Mouse (Mus musculus): Measurements from ENCODE around the gene Ercc6.

Ercc6 gene

DNA sequence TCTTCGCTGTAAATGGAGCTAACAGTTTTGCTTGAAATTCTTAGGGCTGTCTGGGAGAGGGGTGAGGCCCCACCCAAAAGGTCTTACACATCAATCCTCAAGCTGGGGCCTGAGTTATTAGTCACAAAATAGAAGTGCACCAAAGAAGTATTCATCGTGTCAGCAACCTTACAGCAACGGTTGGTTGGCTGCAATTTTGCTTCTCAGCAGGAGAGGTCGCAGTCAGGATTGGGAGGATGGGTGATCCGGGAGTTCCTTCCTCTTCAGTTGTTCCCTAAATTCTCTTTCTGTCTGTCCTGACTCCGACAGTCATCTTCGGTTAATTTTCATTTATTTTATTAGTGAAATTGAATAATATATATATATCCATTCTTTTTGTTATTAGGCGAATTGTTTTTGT lies 59.2 kb downstream of the Ercc6 start:
- no peak for DNase-seq (ENCODE audit: low spot score in 2 of 2)

DNA sequence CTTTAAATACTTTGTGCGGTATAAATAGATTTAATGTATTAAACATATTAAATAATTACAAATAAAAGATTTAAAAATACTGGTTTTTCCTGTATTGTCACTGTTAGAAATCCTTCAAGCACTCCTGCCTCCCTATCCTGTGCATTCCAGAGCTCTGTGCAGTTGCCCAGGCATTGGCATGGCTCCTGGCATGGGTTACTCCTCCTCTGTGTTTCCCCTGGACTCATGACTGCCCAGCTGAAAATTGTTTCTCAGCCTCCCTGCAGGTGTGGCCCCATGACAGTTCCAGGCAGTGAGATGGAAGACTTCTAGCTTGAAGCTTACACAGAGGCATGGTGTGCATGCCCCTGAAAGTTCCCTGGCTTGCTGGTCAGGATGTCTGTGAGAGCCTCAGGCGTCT lies 65.1 kb downstream of the Ercc6 start:
- DNase-seq (ENCODE audit: low spot score in 2 of 2): no peak

DNA sequence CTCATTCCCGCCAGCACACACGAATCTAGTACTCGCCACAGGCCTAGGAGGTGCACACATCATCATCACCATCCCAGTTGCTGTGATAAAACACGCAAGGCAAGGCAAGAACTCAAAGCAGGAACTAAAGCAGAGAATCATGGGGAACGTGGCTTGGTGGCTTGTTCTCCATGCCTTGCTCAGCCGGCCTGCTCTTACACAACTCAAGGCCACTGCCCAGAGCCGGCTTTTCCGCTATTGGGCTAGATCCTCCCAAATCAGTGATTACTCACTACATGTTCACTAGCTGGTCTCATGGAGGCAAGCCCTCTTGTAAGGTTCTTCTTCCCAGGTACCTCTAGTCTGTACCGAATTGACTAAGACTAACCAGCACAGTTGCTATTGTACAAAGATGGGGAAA lies 70.4 kb downstream of the Ercc6 start:
- no peak for DNase-seq (ENCODE audit: low spot score in 2 of 2)

DNA sequence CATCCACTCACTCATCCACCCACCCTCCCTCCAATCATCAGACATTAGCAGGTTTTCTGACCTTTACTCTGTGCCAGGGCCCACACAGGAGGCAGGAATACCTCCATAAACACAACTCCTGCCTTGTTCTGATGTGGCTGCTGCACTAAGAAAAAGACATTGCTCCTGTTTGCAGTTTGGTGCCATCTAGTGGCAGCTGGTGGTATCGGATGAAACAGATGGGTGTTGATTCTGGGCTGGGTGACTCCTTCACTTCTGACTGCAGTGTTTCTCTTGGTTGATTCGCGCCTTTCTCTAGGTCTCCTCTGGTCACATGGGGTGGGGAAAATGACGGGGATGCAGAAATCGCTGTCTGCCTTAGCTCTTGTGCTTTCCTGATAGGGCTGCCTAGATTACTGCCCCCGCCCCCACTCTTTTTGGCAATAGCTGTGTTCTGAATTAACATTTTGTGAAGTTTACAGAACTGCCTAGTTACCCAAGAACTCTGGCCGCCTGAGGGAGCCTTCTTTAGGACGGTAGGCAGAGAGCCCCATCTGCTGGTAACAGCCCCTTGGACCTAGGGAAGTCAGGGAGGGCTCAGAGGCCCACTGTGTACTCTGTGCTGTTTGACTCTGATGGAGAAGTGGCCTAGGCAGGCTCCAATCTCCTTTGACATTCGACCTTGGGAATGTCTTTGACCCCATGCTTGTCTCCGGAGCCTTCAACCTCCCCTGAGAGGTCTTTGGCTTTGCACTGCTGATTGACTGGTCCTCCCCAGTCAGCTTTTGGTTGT lies 73.9 kb downstream of the Ercc6 start:
- DNase-seq (ENCODE audit: low spot score in 2 of 2): peak; percentile 40 to 56

DNA sequence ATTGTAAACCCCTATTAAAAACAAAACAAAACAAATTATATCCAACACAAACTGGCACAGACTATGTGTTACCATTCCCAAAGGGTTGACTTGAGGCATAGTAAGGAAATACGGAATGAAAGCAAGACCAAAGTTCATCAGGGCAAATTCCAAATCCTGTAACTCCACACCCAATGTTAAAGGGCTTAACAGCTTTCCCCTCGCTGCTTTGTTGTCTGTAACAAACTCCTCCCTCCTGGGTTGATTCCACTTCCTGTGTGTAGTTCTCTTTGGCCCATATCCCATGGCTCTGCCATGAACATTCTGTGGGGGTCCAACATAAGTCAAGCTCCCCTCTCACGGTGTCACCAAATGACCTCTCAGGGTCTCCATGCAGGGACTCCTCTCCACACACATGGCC lies 77.1 kb downstream of the Ercc6 start:
- no peak for DNase-seq (ENCODE audit: low spot score in 2 of 2)

DNA sequence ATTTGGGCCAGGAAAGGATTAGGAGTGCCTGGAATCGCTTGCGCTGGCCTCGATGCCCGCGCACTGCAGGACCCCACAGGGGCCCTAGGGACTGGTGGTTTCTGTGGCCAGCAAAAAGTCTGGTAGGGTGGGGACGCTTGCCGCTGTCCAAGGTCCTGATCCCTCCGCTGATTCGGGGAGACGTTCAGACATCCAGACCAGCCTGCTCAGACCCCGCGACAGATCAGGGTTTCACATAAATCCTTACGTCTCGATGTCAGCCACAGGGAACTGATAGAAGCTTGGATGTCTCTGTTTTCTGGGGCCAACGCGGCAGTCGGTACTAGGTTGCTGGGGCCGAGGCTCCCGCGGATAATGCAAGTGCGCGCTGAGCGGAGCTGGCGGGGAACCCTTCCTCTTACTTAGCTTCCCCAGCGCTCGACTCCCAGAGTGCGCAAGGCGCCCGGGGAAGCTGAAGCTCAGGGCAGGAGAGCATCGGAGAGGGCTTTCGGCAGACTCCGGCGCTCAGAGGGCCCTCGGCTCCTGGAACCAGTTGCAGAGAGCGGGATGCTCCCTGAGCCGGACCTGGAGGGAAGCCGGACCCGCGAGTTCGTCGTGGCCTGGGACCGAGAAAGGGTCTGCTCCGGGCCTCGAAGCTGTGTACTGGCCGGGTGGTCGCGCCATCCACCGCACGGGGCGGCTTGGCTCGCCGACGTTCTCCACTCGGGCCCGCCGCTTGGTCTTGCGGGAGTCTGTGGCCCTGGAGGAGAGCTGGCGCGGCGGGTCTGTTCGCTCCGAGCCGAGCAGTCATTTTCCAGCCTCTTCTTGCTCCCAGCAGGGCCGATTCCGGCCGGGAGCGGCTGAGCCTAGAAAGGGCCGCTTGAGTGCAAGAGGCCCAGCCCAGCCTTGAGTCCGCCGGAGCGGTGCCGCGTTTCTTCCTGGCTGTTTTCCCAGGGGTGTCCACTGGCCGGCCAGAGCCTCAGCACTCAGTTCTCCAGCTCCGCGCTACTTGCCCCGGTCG lies 84.2 kb downstream of the Ercc6 start:
- no peak for DNase-seq (ENCODE audit: low spot score in 2 of 2)

DNA sequence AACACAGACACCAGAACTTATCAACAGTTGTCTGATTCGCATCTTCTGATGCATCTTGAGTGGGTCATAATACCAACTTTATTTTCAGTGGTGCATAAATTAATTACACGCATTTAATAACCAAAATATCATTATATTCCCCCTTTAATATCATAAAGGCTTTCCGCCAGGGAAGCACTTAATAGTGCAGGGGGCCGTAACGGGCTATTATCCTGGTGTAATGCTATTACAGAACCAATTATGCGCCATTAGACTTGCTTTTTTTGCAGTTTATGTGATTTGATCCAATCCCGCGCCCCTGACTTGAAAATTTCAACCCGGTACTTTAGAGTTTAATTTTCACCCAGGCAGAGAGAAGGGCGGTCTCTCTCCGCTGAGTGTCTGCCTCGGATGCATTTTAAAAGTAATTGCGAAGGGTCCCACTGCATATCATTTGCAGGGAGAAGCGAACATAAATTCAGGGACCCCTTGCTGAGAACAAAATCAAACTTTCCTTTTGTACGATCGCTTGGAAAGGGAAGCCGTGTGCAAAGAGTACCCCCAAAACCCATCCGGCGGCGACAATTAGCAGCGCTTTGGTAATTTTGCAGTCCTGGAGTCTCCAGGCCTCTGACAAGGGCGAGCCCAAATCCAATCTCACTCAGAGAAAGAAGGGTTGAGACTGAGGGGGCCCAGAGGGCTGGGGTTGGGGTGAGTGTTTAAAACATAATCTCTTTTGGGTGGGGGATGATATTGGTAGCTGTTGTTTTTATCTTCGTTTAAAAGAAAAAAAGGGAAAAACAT lies 85.3 kb downstream of the Ercc6 start:
- DNase-seq (ENCODE audit: low spot score in 2 of 2): no peak

DNA sequence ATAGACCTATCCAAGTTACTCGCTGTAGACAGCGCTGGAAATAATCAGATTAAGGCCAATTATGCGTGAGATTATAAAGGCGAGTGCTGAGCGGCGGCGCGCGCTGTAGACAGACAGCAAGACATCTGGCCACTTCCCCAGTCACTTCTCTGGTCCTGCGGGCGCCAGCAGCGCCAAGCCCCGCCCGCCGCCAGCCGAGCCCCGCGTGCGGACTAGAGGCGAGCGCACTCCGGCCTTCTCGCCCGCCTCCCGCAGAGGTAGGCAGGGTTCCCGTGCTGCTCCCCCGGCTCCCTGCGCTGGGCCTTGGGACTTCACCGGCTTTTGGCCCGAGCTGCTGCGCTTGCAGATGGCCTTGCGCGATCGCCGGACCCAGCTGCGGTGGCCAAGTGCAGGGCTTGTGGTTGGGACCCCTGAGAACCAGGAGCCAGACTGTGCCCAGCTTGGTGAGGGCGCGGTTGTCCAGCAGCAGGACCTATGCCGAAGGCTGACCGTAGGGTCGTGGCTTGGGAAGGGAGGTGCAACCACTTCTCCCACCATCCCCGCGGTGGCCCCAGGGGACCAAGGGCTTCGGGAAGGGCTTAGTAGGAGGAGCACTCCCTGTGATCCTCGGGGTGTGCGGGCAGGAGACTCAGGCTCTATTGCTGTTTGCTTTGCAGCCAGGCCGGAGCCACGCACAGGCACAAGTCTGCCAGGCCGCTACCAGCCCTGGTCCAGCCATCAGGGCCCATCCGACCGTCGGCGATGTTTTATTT lies 86.1 kb downstream of the Ercc6 start, which contains the start of gene Prrxl1:
TSS of gene Prrxl1 (plus strand) at position 118 of the 752 bp plus-strand sequence.
- no peak for DNase-seq (ENCODE audit: low spot score in 2 of 2)

DNA sequence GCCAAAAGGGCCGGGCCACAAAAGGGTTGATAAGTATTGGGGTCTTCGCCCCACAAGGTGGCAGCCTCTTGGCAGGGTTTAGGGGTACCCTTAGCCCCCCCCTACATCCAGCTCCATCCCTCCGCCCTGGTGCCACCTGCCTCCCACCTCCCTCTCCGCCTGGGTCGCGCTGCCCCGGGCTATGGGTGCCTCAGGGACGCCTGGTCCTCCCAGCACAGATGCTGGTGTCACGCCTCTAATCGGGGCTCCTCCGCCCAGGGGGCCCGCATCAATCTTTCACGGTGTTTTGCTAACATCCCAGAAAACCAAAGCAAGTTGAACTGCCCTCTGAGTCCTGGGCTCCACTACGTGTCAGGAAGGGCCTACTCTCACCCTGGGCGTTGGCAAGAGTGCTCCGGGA lies 86.8 kb downstream of the Ercc6 start:
- DNase-seq (ENCODE audit: low spot score in 2 of 2): no peak

DNA sequence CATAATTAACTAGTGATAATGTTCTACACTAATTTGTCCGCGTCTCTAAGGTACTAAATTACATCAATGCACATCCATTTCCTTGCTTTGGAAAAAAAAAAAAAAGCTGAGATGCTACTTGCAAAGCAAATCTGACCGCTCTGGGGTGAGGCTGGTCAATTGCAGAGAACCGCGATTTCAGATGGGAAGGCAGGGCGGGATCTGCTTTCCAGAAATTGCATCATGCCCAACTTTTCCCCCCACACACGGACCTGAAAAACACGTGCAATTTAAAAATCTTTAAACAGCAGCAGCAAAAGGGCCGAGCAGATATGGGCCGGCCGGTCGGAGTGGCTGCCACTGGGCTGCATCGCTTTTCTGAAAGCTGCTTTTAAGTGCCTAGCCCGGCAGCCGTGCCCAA lies 92.2 kb downstream of the Ercc6 start:
- DNase-seq (ENCODE audit: low spot score in 2 of 2): no peak

DNA sequence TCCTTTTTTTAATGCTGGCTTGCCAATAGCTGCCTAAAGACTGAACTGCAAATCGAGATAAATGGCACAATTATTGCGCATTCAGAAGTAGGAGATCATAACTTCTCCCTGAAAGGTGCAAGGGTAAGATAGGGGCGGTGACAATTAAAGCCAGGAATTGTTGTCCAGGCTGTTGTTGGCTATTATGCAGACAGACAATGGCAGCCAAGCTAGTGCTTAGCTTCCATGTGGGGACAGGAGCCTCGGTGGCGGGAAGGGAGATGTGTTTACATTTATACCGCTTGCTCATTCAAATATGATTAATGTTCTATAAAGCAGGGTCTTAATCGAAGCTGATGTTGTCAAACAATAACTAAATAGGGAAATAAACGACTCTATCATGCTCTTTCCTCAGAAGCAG lies 93.0 kb downstream of the Ercc6 start:
- no peak for DNase-seq (ENCODE audit: low spot score in 2 of 2)

DNA sequence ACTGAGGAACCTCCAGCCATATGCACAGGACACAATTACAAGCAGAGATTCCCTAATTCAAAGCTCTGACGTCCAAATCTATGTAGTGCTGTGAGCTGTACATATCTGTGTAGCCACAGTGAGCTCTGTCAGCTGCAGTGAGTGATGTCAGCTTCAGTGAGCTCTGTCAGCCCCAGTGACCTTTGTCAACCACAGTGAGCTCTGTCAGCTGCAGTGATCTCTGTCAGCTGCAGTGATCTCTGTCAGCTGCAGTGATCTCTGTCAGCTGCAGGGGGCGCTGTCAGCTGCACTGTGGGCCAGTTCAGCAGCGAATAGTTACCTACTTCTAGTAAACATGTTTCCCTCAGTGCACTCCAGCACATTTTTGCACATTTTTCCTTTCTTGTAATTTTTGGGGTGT lies 96.1 kb downstream of the Ercc6 start:
- DNase-seq (ENCODE audit: low spot score in 2 of 2): peak in 1 of 2 experiments; percentile 14

DNA sequence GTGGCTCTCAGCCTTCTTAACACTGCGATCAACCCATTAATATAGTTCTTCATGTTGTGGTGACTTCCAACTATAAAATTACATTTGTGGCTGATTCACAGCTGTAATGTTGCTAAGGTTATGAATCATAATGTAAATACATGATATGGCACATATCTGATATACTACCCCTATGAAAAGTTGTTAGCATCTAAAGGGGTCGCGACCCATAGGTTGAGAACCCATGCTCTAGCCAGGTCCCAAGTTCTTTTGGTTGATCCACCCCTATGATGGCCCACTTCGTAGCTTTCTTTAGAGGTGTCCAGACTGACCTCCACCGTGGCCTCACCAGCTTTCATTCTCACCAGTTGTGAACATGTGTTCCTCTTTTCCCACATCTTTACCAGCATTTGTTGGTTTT lies 103.9 kb downstream of the Ercc6 start:
- no peak for DNase-seq (ENCODE audit: low spot score in 2 of 2)

DNA sequence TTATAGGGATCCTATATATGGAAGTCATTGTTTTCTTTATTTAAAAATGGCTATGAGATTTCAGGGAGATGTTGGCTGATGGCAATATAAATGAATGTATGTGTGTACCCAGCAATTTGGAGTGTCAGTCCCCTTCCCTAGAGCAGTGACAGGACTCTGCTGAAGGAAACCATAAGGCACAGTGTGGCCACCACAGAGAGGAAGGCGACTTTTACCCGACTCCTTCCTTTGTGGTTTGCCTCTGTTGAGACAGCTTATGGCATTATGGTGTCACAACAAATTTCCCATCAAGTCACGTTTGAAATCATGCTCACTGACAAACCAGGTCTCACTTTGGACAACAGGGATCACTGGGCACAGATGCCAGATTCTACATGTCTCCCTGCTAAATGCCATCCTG lies 110.9 kb downstream of the Ercc6 start:
- DNase-seq (ENCODE audit: low spot score in 2 of 2): no peak

DNA sequence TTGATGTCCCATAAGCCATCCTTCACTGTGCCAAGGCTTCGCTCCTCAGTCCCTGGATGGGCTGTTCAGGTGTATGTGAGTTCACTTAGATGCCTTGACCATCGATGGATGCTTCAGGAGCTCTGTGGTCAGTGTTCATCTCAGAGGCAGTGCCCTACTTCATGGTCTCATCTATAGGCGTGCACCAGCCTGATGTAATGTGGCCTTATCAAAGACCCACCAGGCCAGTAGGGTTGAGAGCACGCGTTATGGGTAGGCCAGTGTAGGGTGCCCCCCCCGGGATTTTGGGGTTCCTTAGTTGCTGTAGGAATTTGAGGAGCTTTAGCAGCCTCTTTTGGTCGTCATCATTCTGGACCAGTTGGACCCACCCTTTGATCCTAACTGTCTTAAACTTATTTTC lies 111.5 kb downstream of the Ercc6 start:
- no peak for DNase-seq (ENCODE audit: low spot score in 2 of 2)

DNA sequence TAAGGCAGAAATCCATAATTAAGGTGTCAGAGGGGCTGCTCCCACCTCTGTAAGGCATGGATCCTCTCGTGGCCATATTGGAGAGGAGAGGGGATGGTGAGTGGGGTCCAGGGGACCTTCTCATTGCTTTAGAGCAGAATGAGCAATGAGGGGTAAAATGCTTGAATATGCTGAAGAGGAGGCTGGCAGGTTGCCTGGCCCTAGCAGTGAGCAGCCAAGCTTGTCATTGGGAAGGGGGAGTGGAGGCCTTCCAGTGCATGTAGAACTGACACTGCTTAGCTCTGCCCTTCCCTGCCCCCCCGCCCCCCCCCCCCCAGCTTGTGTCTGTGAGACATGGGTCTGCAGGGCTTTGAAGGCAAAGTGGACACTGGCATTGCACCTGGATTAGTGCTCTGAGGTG lies 114.0 kb downstream of the Ercc6 start:
- DNase-seq (ENCODE audit: low spot score in 2 of 2): no peak

DNA sequence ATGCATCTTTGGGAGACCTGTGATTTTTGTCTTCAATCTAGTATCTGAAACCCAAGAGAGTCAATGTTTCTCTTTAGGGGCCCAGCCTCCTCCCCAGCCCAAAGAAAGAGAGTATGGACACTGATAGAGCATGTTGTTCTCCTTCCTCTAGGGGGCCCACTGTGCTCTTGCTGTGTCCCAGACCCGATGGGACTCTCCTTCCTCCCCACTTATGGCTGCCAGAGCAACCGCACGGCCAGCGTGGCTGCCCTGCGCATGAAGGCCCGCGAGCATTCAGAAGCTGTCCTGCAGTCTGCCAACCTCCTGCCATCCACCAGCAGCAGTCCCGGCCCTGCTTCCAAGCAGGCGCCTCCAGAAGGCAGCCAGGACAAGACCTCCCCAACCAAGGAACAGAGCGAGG lies 115.3 kb downstream of the Ercc6 start:
- DNase-seq (ENCODE audit: low spot score in 2 of 2): no peak

Data from right cerebral cortex, postnatal 36 days (tissue).